Mouse (Mus musculus) myocyte (in vitro differentiated cells): ENCODE measurements at regions not wholly inside any gene's neighbourhood (a gene's known extent, or its start where the extent isn't known, plus 50 kb on each side); places are given as distances from the start of the nearest gene placed in this dataset.

Experiments used
- E2F4 ChIP-seq: IDR thresholded peaks from one replicate; pipeline ENCODE4 v1.6.1; 2011; ENCODE audit warnings: mild to moderate bottlenecking, control low read depth, moderate library complexity; ENCODE audit not compliant: insufficient read depth
- MAX ChIP-seq: IDR thresholded peaks from one replicate; pipeline ENCODE4 v1.6.1; 2011; ENCODE audit warnings: low read depth, mild to moderate bottlenecking, control low read depth
- MYOD1 ChIP-seq, 3 experiments: IDR thresholded peaks; one replicate each; pipeline ENCODE4 v1.6.1; 2011; ENCODE audit warnings: control low read depth in 2 of 3, low read depth in 2 of 3, mild to moderate bottlenecking in 2 of 3, moderate library complexity in 1 of 3; ENCODE audit not compliant: insufficient read length in 2 of 3, control insufficient read depth in 1 of 3
- MYOG ChIP-seq, 3 experiments: IDR thresholded peaks; one replicate each; pipeline ENCODE4 v1.6.1; 2011; ENCODE audit warnings: control low read depth in 2 of 3, low read depth in 2 of 3, mild to moderate bottlenecking in 2 of 3; ENCODE audit not compliant: insufficient read length in 2 of 3, control insufficient read depth in 1 of 3, insufficient read depth in 1 of 3
- POLR2A ChIP-seq: IDR thresholded peaks from one replicate; pipeline ENCODE4 v1.6.1; 2011; ENCODE audit warnings: low read depth, mild to moderate bottlenecking, control low read depth, moderate library complexity; ENCODE audit not compliant: insufficient read length
- POLR2AphosphoS2 ChIP-seq: IDR thresholded peaks from one replicate; pipeline ENCODE4 v1.6.1; 2011; ENCODE audit warnings: low read depth, control low read depth; ENCODE audit not compliant: insufficient read length
- SRF ChIP-seq: IDR thresholded peaks from one replicate; pipeline ENCODE4 v1.6.1; 2011; ENCODE audit warnings: low read depth; ENCODE audit not compliant: control insufficient read depth, insufficient read length
- TCF12 ChIP-seq: IDR thresholded peaks from one replicate; pipeline ENCODE4 v1.6.1; 2011; ENCODE audit warnings: mild to moderate bottlenecking, control low read depth; ENCODE audit not compliant: poor library complexity, insufficient read depth, severe bottlenecking
- TCF3 ChIP-seq: IDR thresholded peaks from one replicate; pipeline ENCODE4 v1.6.1; 2011; ENCODE audit warnings: low read depth, control low read depth; ENCODE audit not compliant: insufficient read length
- USF1 ChIP-seq: IDR thresholded peaks from one replicate; pipeline ENCODE4 v1.6.1; 2011; ENCODE audit warnings: low read depth, mild to moderate bottlenecking, control low read depth, moderate library complexity

DNA sequence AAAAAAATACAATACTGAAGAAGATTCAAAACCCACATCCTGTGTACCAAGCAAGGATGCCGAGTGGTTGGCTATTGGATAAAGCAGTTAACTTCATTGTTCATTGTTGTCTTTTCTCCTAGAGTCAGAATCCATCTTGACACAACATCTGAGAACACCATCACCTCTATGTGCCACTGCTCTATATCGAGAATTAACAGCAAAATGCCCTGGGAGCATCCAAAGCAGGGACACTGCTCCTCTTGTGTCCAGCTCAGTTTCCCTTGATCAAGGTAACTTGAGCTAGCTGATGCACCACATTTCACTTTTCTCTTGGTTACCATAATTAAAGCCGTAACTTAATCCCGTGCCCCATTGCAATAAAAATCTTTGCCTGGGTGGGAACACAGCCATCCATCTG is 826.6 kb downstream of the Galc start:
- TF ChIP-seq USF1 = no peak
- no peak for TF ChIP-seq TCF3
- no peak for TF ChIP-seq POLR2A
- no peak for TF ChIP-seq MYOD1 (IDR thresholded peaks at IDR 0.05; ENCODE audit: control insufficient read depth in 1 of 3, insufficient read length in 2 of 3, low read depth in 2 of 3)
- no peak for TF ChIP-seq POLR2AphosphoS2
- TF ChIP-seq TCF12 = no peak
- no peak for TF ChIP-seq SRF
- no peak for TF ChIP-seq MYOG (IDR thresholded peaks at IDR 0.05; ENCODE audit: control insufficient read depth in 1 of 3, insufficient read depth in 1 of 3, insufficient read length in 2 of 3, low read depth in 2 of 3)
- no peak for TF ChIP-seq MAX
- TF ChIP-seq E2F4 = no peak
